Mouse (Mus musculus): ENCODE results near the gene Cdk5rap3. TPM values are rescaled to one million over a fixed set of nuclear protein-coding genes. Genes with fewer than 3 reads are reported as not detected.
A peak's percentile ranks its signal among the peaks of the same experiment; 100 is the strongest.

The Cdk5rap3 gene
- total and polyA plus RNA-seq, 3 experiments, result 31.7 to 63.6 (median 59.3) TPM

GRCm38 (mm10) chr11:96935872-96936650 is 19.8 kb upstream of the Cdk5rap3 start:
- Histone ChIP-seq H3K27me3 (ENCODE audit: insufficient read depth, low read length) (peaks cover 3% of the 10 kb centered on the region; the same call in 1 of the 2 replicates), H3K36me3 (replicated peaks) (peaks cover 72% of the 10 kb centered on the region), H3K9me3 (replicated peaks) (no peaks in the 10 kb centered on the region), H3K4me1 (ENCODE audit: insufficient read depth, low read depth, low read length) (peaks cover 87% of the 10 kb centered on the region), H3K4me3 (ENCODE audit: low read depth, low read length) (no peak overlapping the region)
- ATAC-seq (ENCODE audit: extremely low read depth, insufficient number of reproducible peaks, low FRiP score, poor library complexity, severe bottlenecking) (no peak), DNase-seq (ENCODE audit: low spot score) (no peak)
- TF ChIP-seq CTCF (IDR thresholded peaks at IDR 0.05; ENCODE audit: low read depth, low read length), result no peak
- no peak for TF ChIP-seq TAL1 (conservative IDR thresholded peaks at IDR 0.05; ENCODE audit: low read depth, low read length)
- TF ChIP-seq POLR2AphosphoS5 (IDR thresholded peaks at IDR 0.05; ENCODE audit: insufficient replicate concordance, low read depth, low read length), result no peak
- no peak for TF ChIP-seq GATA1 (IDR thresholded peaks at IDR 0.05; ENCODE audit: borderline replicate concordance, low read length)

DNA sequence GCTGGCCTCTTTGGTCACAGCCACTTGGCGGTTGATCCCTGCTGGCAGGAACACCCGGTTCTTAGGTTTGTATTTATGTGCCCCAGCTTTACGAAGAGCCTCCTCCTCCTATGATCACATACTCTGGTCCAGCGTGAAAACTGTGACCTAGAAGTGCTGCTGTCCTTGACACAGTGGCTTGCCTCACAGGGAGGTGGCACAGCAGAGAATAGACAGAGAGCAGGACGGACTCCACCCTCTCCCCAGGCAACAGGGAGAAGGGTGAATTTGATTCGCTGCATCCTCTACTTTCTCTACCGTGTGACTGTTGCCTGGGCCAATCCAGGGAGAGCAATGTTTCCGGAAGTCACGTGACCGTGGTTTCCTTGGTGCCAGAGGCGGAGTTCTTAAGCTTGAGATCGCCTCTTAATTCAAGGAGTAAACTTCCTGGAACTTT is 18.6 kb upstream of the Cdk5rap3 start:
- peak; percentile 73 for DNase-seq (ENCODE audit: low spot score)
- Histone ChIP-seq H3K36me3 (replicated peaks) (peaks cover 61% of the 10 kb centered on the region), H3K27me3 (ENCODE audit: insufficient read depth, low read length) (peaks cover 3% of the 10 kb centered on the region; the same call in 1 of the 2 replicates), H3K9me3 (replicated peaks) (no peaks in the 10 kb centered on the region), H3K4me3 (ENCODE audit: low read depth, low read length) (peak overlapping the region; percentile 24; the same call in 1 of the 2 replicates), H3K4me1 (ENCODE audit: insufficient read depth, low read depth, low read length) (peaks cover 85% of the 10 kb centered on the region)
- no peak for TF ChIP-seq GATA2 (IDR thresholded peaks at IDR 0.05; ENCODE audit: borderline replicate concordance, low read depth, low read length)
- TF ChIP-seq POLR2AphosphoS5 (IDR thresholded peaks at IDR 0.05; ENCODE audit: insufficient replicate concordance, low read depth, low read length), result no peak
- no peak for TF ChIP-seq TAL1 (conservative IDR thresholded peaks at IDR 0.05; ENCODE audit: low read depth, low read length)
- TF ChIP-seq CTCF (IDR thresholded peaks at IDR 0.05; ENCODE audit: low read depth, low read length), result no peak
- TF ChIP-seq GATA1 (IDR thresholded peaks at IDR 0.05; ENCODE audit: borderline replicate concordance, low read length), result no peak
- peak; percentile 80 for ATAC-seq (ENCODE audit: extremely low read depth, insufficient number of reproducible peaks, low FRiP score, poor library complexity, severe bottlenecking)

DNA sequence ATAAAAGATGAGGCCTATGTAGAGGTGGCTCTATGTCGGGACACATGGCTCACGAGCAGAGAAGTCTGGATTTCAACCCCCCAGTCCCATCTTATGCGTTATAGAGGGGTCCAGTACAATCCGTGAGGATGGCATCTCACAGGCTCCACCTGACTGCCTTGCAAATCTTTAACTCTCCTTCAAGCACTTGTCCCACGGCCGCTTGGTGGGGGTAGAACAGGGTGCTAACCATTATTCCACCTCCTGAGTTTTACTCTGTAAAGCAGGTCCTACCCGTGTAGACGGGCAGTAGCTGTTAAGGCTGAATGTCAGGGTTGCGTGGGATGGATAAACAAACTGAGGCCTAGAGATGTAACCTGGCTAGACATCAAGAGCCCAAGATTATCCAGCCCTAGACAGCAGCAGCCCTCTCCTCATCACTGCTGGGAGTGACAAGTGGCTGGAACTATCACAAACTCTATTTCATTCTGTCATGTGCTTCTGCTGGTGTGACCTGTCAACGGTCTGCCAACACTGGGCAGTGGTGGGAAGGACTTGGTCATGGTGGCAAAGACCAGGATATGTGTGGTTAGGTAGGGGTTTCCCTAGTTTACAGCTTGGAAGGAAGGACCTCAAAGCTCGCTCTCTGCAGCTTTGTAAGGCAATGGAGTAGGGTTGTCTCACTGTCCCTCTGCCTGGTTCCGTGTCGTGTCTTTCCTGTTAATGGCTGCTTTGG is 17.4 kb upstream of the Cdk5rap3 start:
- peaks cover 49% of the 10 kb centered on the region for H3K36me3 ChIP-seq (replicated peaks)
- no peak for DNase-seq (ENCODE audit: low spot score)
- H3K9me3 ChIP-seq (replicated peaks), result no peaks in the 10 kb centered on the region
- H3K4me3 ChIP-seq (ENCODE audit: low read depth, low read length), result no peak overlapping the region
- peaks cover 9% of the 10 kb centered on the region for H3K27me3 ChIP-seq (ENCODE audit: insufficient read depth, low read length)
- peaks cover 85% of the 10 kb centered on the region for H3K4me1 ChIP-seq (ENCODE audit: insufficient read depth, low read depth, low read length)
- TF ChIP-seq GATA1 (IDR thresholded peaks at IDR 0.05; ENCODE audit: borderline replicate concordance, low read length), result no peak
- no peak for TF ChIP-seq GATA2 (IDR thresholded peaks at IDR 0.05; ENCODE audit: borderline replicate concordance, low read depth, low read length)
- TF ChIP-seq TAL1 (conservative IDR thresholded peaks at IDR 0.05; ENCODE audit: low read depth, low read length), result no peak
- no peak for TF ChIP-seq CTCF (IDR thresholded peaks at IDR 0.05; ENCODE audit: low read depth, low read length)
- no peak for TF ChIP-seq POLR2AphosphoS5 (IDR thresholded peaks at IDR 0.05; ENCODE audit: insufficient replicate concordance, low read depth, low read length)
- no peak for ATAC-seq (ENCODE audit: extremely low read depth, insufficient number of reproducible peaks, low FRiP score, poor library complexity, severe bottlenecking)

GRCm38 (mm10) chr11:96931327-96932062 is 15.2 kb upstream of the Cdk5rap3 start:
- peaks cover 12% of the 10 kb centered on the region for H3K27me3 ChIP-seq (ENCODE audit: insufficient read depth, low read length)
- no peak for DNase-seq (ENCODE audit: low spot score)
- H3K4me1 ChIP-seq (ENCODE audit: insufficient read depth, low read depth, low read length), result peaks cover 84% of the 10 kb centered on the region
- TF ChIP-seq POLR2AphosphoS5 (IDR thresholded peaks at IDR 0.05; ENCODE audit: insufficient replicate concordance, low read depth, low read length) (no peak), GATA1 (IDR thresholded peaks at IDR 0.05; ENCODE audit: borderline replicate concordance, low read length) (no peak), CTCF (IDR thresholded peaks at IDR 0.05; ENCODE audit: low read depth, low read length) (no peak), TAL1 (conservative IDR thresholded peaks at IDR 0.05; ENCODE audit: low read depth, low read length) (no peak), GATA2 (IDR thresholded peaks at IDR 0.05; ENCODE audit: borderline replicate concordance, low read depth, low read length) (no peak)
- ATAC-seq (ENCODE audit: extremely low read depth, insufficient number of reproducible peaks, low FRiP score, poor library complexity, severe bottlenecking), result no peak
- H3K36me3 ChIP-seq (replicated peaks), result peaks cover 26% of the 10 kb centered on the region
- H3K9me3 ChIP-seq (replicated peaks), result no peaks in the 10 kb centered on the region
- H3K4me3 ChIP-seq (ENCODE audit: low read depth, low read length), result no peak overlapping the region; the same call in 1 of the 2 replicates

- Histone ChIP-seq H3K9me3 (replicated peaks) (no peaks in the 10 kb centered on the region), H3K36me3 (replicated peaks) (peaks cover 12% of the 10 kb centered on the region), H3K4me3 (ENCODE audit: low read depth, low read length) (no peak overlapping the region; the same call in 1 of the 2 replicates), H3K4me1 (ENCODE audit: insufficient read depth, low read depth, low read length) (peaks cover 85% of the 10 kb centered on the region), H3K27me3 (ENCODE audit: insufficient read depth, low read length) (peaks cover 12% of the 10 kb centered on the region)
- no peak for ATAC-seq (ENCODE audit: extremely low read depth, insufficient number of reproducible peaks, low FRiP score, poor library complexity, severe bottlenecking)
- TF ChIP-seq POLR2AphosphoS5 (IDR thresholded peaks at IDR 0.05; ENCODE audit: insufficient replicate concordance, low read depth, low read length), result no peak
- TF ChIP-seq TAL1 (conservative IDR thresholded peaks at IDR 0.05; ENCODE audit: low read depth, low read length), result no peak
- TF ChIP-seq CTCF (IDR thresholded peaks at IDR 0.05; ENCODE audit: low read depth, low read length), result no peak
- no peak for TF ChIP-seq GATA2 (IDR thresholded peaks at IDR 0.05; ENCODE audit: borderline replicate concordance, low read depth, low read length)
- TF ChIP-seq GATA1 (IDR thresholded peaks at IDR 0.05; ENCODE audit: borderline replicate concordance, low read length), result no peak
- DNase-seq (ENCODE audit: low spot score), result no peak
Measured at GRCm38 (mm10) chr11:96929766-96930331, 13.6 kb upstream of the Cdk5rap3 start.
